Mouse (Mus musculus) spleen, postnatal 4 days (tissue): ENCODE measurements around the gene Luc7l2.

ENCODE experiments used
- DNase-seq, 2 experiments: peaks; one replicate each; pipeline ENCODE4 v3.0.0; 2022; ENCODE audit warnings: low spot score in 2 of 2

Gene Luc7l2

DNA sequence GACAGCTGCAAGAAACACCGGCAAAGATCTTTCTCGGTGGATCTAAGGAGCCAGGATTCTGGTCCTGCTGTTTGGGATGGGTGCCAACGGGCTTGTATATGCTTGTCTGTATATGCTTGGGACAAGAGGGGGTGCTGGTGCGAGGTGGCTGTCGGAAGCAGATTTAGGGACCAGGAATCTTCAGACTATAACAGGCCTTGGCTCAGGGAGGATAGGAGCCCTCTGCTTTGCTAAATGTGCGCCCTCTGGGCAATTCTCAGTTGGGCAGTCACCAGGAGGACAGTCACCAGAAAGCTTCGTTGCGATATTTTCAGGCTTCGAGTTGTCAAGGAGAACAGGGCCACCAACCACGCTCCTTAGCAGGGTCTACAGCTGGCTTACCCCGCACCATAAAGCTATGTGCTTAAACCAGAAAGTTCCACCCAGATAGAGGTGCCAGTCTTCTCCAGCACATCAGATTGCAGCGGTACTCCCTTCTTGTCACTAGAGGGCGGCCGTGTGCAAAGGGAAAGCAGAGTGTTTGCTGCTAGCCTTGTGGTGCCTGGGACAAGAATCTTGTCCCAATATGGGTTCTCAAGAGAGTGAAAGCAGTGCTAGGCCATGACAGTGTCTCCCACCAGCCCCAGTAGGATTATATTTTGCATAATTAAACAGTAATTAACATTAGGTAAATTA is 99.3 kb downstream of the Luc7l2 start:
- peak; percentile 64 to 81 for DNase-seq
